Mouse (Mus musculus) embryonic fibroblast, embryonic 13.5 days (primary cell): ENCODE results near the gene Xpo4.

Experiments
- CTCF ChIP-seq: IDR thresholded peaks from 2 replicates; pipeline ENCODE4 v1.5.1; 2011; ENCODE audit warnings: mild to moderate bottlenecking, control low read depth, low read length, moderate library complexity, borderline replicate concordance; ENCODE audit not compliant: insufficient read depth
- POLR2A ChIP-seq: IDR thresholded peaks from 2 replicates; pipeline ENCODE4 v1.6.1; 2011; ENCODE audit warnings: low read depth, mild to moderate bottlenecking, control low read depth, low read length, moderate library complexity

GRCm38 (mm10) chr14:57699461-57699970 lies 34.3 kb upstream of the Xpo4 start:
- TF ChIP-seq CTCF (no peak), POLR2A (no peak)
